Mouse (Mus musculus) kidney, embryonic 14.5 days (tissue): Measurements from ENCODE around the gene 4921501E09Rik. TPM values are rescaled to one million over a fixed set of nuclear protein-coding genes. Genes with fewer than 3 reads are reported as not detected.
"Not testable (repeated sequence)": the region's sequence is repeated elsewhere in the genome, so short reads cannot be mapped to it uniquely, and the experiment has no call there.

Experiments used
- ATAC-seq: fragments of 200-750 bp; cut with Nextera tagmentation; 2 replicates; pipeline ENCODE4 v1.8.0; 2017; ENCODE audit warnings: moderate number of reproducible peaks, mild to moderate bottlenecking, moderate TSS enrichment, moderate library complexity; ENCODE audit not compliant: low FRiP score, low TSS enrichment
- H3K27ac ChIP-seq: fragments of 300-500 bp; sonication (generic); 2 replicates; pipeline ENCODE4 v1.5.1; 2014; ENCODE audit warnings: low read depth, mild to moderate bottlenecking, low read length, moderate library complexity, mixed read lengths
- H3K27me3 ChIP-seq: fragments of 300-500 bp; sonication (generic); 2 replicates; pipeline ENCODE4 v1.6.1; 2014; ENCODE audit warnings: mild to moderate bottlenecking, low read length; ENCODE audit not compliant: control insufficient read depth, insufficient read depth
- H3K36me3 ChIP-seq: fragments of 300-500 bp; sonication (generic); 2 replicates; pipeline ENCODE4 v1.6.1; 2014; ENCODE audit warnings: low read length, mixed read lengths; ENCODE audit not compliant: control insufficient read depth, insufficient read depth
- H3K4me1 ChIP-seq: fragments of 300-500 bp; sonication (generic); 2 replicates; pipeline ENCODE4 v1.6.1; 2014; ENCODE audit warnings: low read length, mixed read lengths; ENCODE audit not compliant: control insufficient read depth, insufficient read depth
- H3K4me2 ChIP-seq: fragments of 300-500 bp; sonication (generic); replicated peaks from 2 replicates; pipeline ENCODE4 v1.6.1; 2014; ENCODE audit warnings: low read depth, mild to moderate bottlenecking, low read length
- H3K4me3 ChIP-seq: fragments of 300-500 bp; sonication (generic); 2 replicates; pipeline ENCODE4 v1.5.1; 2014; ENCODE audit warnings: mild to moderate bottlenecking, low read length
- H3K9ac ChIP-seq: fragments of 300-500 bp; sonication (generic); 2 replicates; pipeline ENCODE4 v1.6.1; 2014; ENCODE audit warnings: low read depth, mild to moderate bottlenecking, low read length, moderate library complexity
- H3K9me3 ChIP-seq: fragments of 300-500 bp; sonication (generic); 2 replicates; pipeline ENCODE4 v1.6.1; 2016; ENCODE audit warnings: low read length; ENCODE audit not compliant: control insufficient read depth
- WGBS: fragments of 180-500 bp; shearing (Covaris S2); extraction: QIAGEN DNeasy Blood & Tissue Kit; methylation state at CpG from one replicate; pipeline ENCODE4 v1.1.7; 2014; 5-methylcytosine and 5-hydroxymethylcytosine counted together
- polyA plus RNA-seq: library from polyadenylated mRNA; unstranded; fragments of >200 nt; fragmentation: Nextera tagmentation; extraction: Ambion mirVana; gene quantifications from 2 replicates; pipeline ENCODE4 v1.2.1, GENCODE M21; 2014

4921501E09Rik gene
- polyA plus RNA-seq, 1 experiment from 2014 or later = not detected

DNA sequence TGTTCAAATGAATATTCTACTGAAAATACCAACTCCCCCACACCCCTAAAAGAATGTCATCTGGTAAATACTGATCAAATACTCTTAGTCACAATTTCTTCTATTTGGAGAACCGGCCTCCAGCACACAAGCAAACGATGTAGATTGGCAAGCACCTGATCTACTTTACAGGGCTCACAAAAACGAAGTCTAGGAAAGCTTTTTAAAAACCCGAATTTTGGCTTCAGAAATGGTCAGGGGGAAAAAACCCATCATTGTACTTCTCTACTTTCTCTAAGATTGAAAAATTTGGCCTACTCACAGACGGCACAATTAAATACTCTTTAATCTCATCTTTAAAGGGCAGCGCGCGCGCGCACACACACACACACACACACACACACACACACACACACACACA, 35.5 kb downstream of the 4921501E09Rik start:
- no peak for ATAC-seq
- no peak overlapping the region for H3K27ac ChIP-seq

GRCm38 (mm10) chr17:33020434-33020833, 47.4 kb downstream of the 4921501E09Rik start:
- H3K27me3 ChIP-seq, H3K4me3 ChIP-seq, H3K27ac ChIP-seq, H3K4me1 ChIP-seq, H3K4me2 ChIP-seq, ATAC-seq, H3K9ac ChIP-seq: not testable (repeated sequence)
- Histone ChIP-seq H3K36me3 (peaks cover 40% of the 10 kb centered on the region), H3K9me3 (peaks cover 53% of the 10 kb centered on the region)

More for the DNA sequence above, 35.5 kb downstream of the 4921501E09Rik start:
- Histone ChIP-seq H3K4me1 (no peaks in the 10 kb centered on the region), H3K36me3 (no peaks in the 10 kb centered on the region), H3K4me2 (peak overlapping the region; percentile 51), H3K27me3 (no peaks in the 10 kb centered on the region), H3K4me3 (peak overlapping the region; percentile 57), H3K9me3 (peaks cover 4% of the 10 kb centered on the region; the same call in 1 of the 2 replicates), H3K9ac (peak overlapping the region; percentile 82; the same call in 1 of the 2 replicates)
- WGBS = 10% methylated on average over 10 of the region's 10 CpGs

Other genes starting within 250 kb of the 4921501E09Rik start
- 19.1 and 24.8 TPM in 2 replicates for gene Zfp799, start 237.8 kb downstream of the 4921501E09Rik start, polyA plus RNA-seq
- gene Zfp870, start 176.4 kb downstream of the 4921501E09Rik start, polyA plus RNA-seq = 5.8 and 8.9 TPM in 2 replicates
- 0.09 TPM in 1 of 2 replicates, not detected in the other for gene Cyp4f14, start 150.7 kb downstream of the 4921501E09Rik start, polyA plus RNA-seq
- gene Cyp4f13, start 120.7 kb downstream of the 4921501E09Rik start, polyA plus RNA-seq = 8.4 and 10.3 TPM in 2 replicates
- gene Zfp472, start 102.2 kb downstream of the 4921501E09Rik start, polyA plus RNA-seq = 11.0 and 15.4 TPM in 2 replicates
- 7.6 and 13.5 TPM in 2 replicates for gene Zfp952, start 74.9 kb downstream of the 4921501E09Rik start, polyA plus RNA-seq
- 11.9 and 18.5 TPM in 2 replicates for gene Zfp763, start 34.7 kb downstream of the 4921501E09Rik start, polyA plus RNA-seq
- gene Zfp563, start 21.3 kb upstream of the 4921501E09Rik start, polyA plus RNA-seq = 6.4 TPM in 2 replicates
- not detected in 2 replicates for gene Morc2b, start 71.6 kb upstream of the 4921501E09Rik start, polyA plus RNA-seq
- not detected in 2 replicates for gene Olfr55, start 100.4 kb upstream of the 4921501E09Rik start, polyA plus RNA-seq
- not detected in 2 replicates for gene Olfr239, start 123.2 kb upstream of the 4921501E09Rik start, polyA plus RNA-seq
- not detected in 2 replicates for gene Olfr1564, start 153.6 kb upstream of the 4921501E09Rik start, polyA plus RNA-seq
- gene Zfp955a, start 187.1 kb upstream of the 4921501E09Rik start, polyA plus RNA-seq = 14.8 and 21.4 TPM in 2 replicates
- 0.04 TPM in 2 replicates for gene Olfr63, start 196.6 kb upstream of the 4921501E09Rik start, polyA plus RNA-seq
- gene Zfp955b, start 221.5 kb upstream of the 4921501E09Rik start, polyA plus RNA-seq = 10.0 and 10.7 TPM in 2 replicates